Mouse (Mus musculus): ENCODE measurements around the gene Rpusd1. TPM values are rescaled to one million over a fixed set of nuclear protein-coding genes. Genes with fewer than 3 reads are reported as not detected.

The Rpusd1 gene
- total and polyA plus RNA-seq, 2 experiments from 2014 or later = 6.5 to 30.0 TPM

GRCm38 (mm10) chr17:25717691-25718090, 9.8 kb upstream of the Rpusd1 start:
- Histone ChIP-seq H3K9ac (peak overlapping the region; percentile 50), H3K4me2 (ENCODE audit: low read depth) (peak overlapping the region; percentile 79), H3K4me1 (ENCODE audit: insufficient read depth) (no peaks in the 10 kb centered on the region), H3K36me3 (ENCODE audit: insufficient read depth) (no peaks in the 10 kb centered on the region), H3K27me3 (ENCODE audit: insufficient read depth, low read length) (peaks cover 10% of the 10 kb centered on the region), H3K27ac (ENCODE audit: low read depth, low read length) (no peak overlapping the region), H3K4me3 (ENCODE audit: low read depth, low read length) (peak overlapping the region; percentile 42), H3K9me3 (ENCODE audit: low read length) (no peaks in the 10 kb centered on the region)
- ATAC-seq (no peak), DNase-seq (no peak)
- TF ChIP-seq CTCF (IDR thresholded peaks at IDR 0.05; ENCODE audit: low read depth) = no peak
- WGBS = 10% methylated on average over 6 of the region's 6 CpGs

GRCm38 (mm10) chr17:25721476-25721875, 6.0 kb upstream of the Rpusd1 start:
- ATAC-seq = no peak

GRCm38 (mm10) chr17:25723470-25723869, 4.0 kb upstream of the Rpusd1 start:
- Histone ChIP-seq H3K9ac (no peak overlapping the region), H3K36me3 (ENCODE audit: insufficient read depth) (no peaks in the 10 kb centered on the region), H3K9me3 (ENCODE audit: low read length) (no peaks in the 10 kb centered on the region), H3K27me3 (ENCODE audit: insufficient read depth, low read length) (no peaks in the 10 kb centered on the region), H3K4me3 (ENCODE audit: low read depth, low read length) (no peak overlapping the region), H3K27ac (ENCODE audit: low read depth, low read length) (no peak overlapping the region), H3K4me1 (ENCODE audit: insufficient read depth) (peaks cover 10% of the 10 kb centered on the region; the same call in 1 of the 2 replicates), H3K4me2 (ENCODE audit: low read depth) (no peak overlapping the region)
- DNase-seq (no peak), ATAC-seq (no peak)
- 96% methylated on average over 19 of the region's 19 CpGs for WGBS
- TF ChIP-seq CTCF (IDR thresholded peaks at IDR 0.05; ENCODE audit: low read depth) = no peak

More at GRCm38 (mm10) chr17:25721476-25721875, 6.0 kb upstream of the Rpusd1 start:
- no peak overlapping the region for H3K9ac ChIP-seq
- no peaks in the 10 kb centered on the region for H3K4me1 ChIP-seq (ENCODE audit: insufficient read depth)
- TF ChIP-seq CTCF (IDR thresholded peaks at IDR 0.05; ENCODE audit: low read depth) = no peak
- H3K27me3 ChIP-seq (ENCODE audit: insufficient read depth, low read length) = peaks cover 6% of the 10 kb centered on the region
- no peak for DNase-seq
- no peak overlapping the region for H3K4me2 ChIP-seq (ENCODE audit: low read depth)
- 92% methylated on average over 5 of the region's 5 CpGs for WGBS
- H3K27ac ChIP-seq (ENCODE audit: low read depth, low read length) = no peak overlapping the region
- no peaks in the 10 kb centered on the region for H3K36me3 ChIP-seq (ENCODE audit: insufficient read depth)
- no peak overlapping the region for H3K4me3 ChIP-seq (ENCODE audit: low read depth, low read length)
- no peaks in the 10 kb centered on the region for H3K9me3 ChIP-seq (ENCODE audit: low read length)

DNA sequence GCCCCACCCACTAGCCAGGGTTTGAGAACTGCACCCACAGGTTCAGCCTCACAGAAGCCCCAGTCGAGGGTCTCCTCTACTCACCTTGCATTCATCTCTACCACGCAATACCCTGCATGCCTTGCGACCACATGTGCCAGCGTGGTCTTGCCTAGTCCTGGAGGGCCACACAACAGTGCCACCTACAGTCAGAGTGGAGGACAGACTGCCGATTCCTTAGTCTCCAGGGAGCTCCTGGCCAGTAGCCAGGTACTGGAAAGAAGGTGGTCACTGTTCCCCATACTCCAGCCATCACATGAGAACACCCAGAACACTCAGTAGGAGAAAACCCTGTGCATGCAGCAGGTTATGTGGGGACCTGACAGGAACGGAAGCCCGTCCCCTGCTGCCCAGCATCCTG, 3.6 kb upstream of the Rpusd1 start:
- Histone ChIP-seq H3K9me3 (ENCODE audit: low read length) (no peaks in the 10 kb centered on the region), H3K4me2 (ENCODE audit: low read depth) (no peak overlapping the region), H3K36me3 (ENCODE audit: insufficient read depth) (no peaks in the 10 kb centered on the region), H3K9ac (no peak overlapping the region), H3K4me3 (ENCODE audit: low read depth, low read length) (no peak overlapping the region), H3K27ac (ENCODE audit: low read depth, low read length) (no peak overlapping the region), H3K4me1 (ENCODE audit: insufficient read depth) (peaks cover 13% of the 10 kb centered on the region; the same call in 1 of the 2 replicates), H3K27me3 (ENCODE audit: insufficient read depth, low read length) (no peaks in the 10 kb centered on the region)
- WGBS = 77% methylated on average over 7 of the region's 7 CpGs
- peak; percentile 44 for TF ChIP-seq CTCF (IDR thresholded peaks at IDR 0.05; ENCODE audit: low read depth)
- ATAC-seq (no peak), DNase-seq (no peak)

GRCm38 (mm10) chr17:25725264-25725663, 2.2 kb upstream of the Rpusd1 start:
- Histone ChIP-seq H3K4me1 (ENCODE audit: insufficient read depth) (peaks cover 13% of the 10 kb centered on the region; the same call in 1 of the 2 replicates), H3K27ac (ENCODE audit: low read depth, low read length) (no peak overlapping the region), H3K36me3 (ENCODE audit: insufficient read depth) (peaks cover 2% of the 10 kb centered on the region; the same call in 1 of the 2 replicates), H3K4me3 (ENCODE audit: low read depth, low read length) (no peak overlapping the region), H3K9me3 (ENCODE audit: low read length) (no peaks in the 10 kb centered on the region), H3K27me3 (ENCODE audit: insufficient read depth, low read length) (no peaks in the 10 kb centered on the region), H3K9ac (no peak overlapping the region), H3K4me2 (ENCODE audit: low read depth) (no peak overlapping the region)
- no peak for ATAC-seq
- no peak for TF ChIP-seq CTCF (IDR thresholded peaks at IDR 0.05; ENCODE audit: low read depth)
- 81% methylated on average over 6 of the region's 6 CpGs for WGBS
- DNase-seq = no peak

GRCm38 (mm10) chr17:25728009-25728270, 470 bp downstream of the Rpusd1 start:
- H3K4me2 ChIP-seq (ENCODE audit: low read depth) = peak overlapping the region; percentile 94
- H3K4me3 ChIP-seq (ENCODE audit: low read depth, low read length) = peak overlapping the region; percentile 67
- no peak for TF ChIP-seq CTCF (IDR thresholded peaks at IDR 0.05; ENCODE audit: low read depth)
- ATAC-seq (no peak), DNase-seq (no peak)
- peaks cover 13% of the 10 kb centered on the region; the same call in 1 of the 2 replicates for H3K4me1 ChIP-seq (ENCODE audit: insufficient read depth)
- 19% methylated on average over 4 of the region's 4 CpGs for WGBS
- no peaks in the 10 kb centered on the region for H3K9me3 ChIP-seq (ENCODE audit: low read length)
- no peaks in the 10 kb centered on the region for H3K27me3 ChIP-seq (ENCODE audit: insufficient read depth, low read length)
- H3K36me3 ChIP-seq (ENCODE audit: insufficient read depth) = peaks cover 15% of the 10 kb centered on the region; the same call in 1 of the 2 replicates
- peak overlapping the region; percentile 62; the same call in 1 of the 2 replicates for H3K27ac ChIP-seq (ENCODE audit: low read depth, low read length)
- H3K9ac ChIP-seq = peak overlapping the region; percentile 61

DNA sequence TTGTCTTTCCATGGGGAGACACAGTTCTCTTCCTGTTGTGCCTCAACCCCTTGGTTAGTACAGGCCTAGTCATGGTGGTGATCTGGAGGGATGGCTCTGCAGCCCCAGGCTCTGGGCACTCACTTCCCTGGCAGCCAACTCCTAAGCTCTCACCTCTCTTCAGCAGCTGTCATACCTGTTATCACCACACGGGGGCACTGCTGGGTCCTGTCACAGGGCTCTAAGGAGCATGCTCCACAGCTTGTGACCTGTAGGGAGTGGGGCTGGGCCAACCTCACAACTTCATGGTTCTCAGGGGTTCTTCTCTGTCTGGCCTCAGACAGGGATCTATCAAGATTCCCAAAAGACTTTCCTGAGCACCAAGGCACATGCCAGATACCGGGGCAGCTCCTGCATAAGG, 4.6 kb downstream of the Rpusd1 start:
- Histone ChIP-seq H3K9me3 (ENCODE audit: low read length) (no peaks in the 10 kb centered on the region), H3K9ac (no peak overlapping the region), H3K36me3 (ENCODE audit: insufficient read depth) (peaks cover 15% of the 10 kb centered on the region; the same call in 1 of the 2 replicates), H3K27ac (ENCODE audit: low read depth, low read length) (no peak overlapping the region), H3K4me3 (ENCODE audit: low read depth, low read length) (no peak overlapping the region), H3K27me3 (ENCODE audit: insufficient read depth, low read length) (no peaks in the 10 kb centered on the region), H3K4me1 (ENCODE audit: insufficient read depth) (peaks cover 9% of the 10 kb centered on the region; the same call in 1 of the 2 replicates), H3K4me2 (ENCODE audit: low read depth) (no peak overlapping the region)
- ATAC-seq = no peak
- 19% methylated on average over 2 of the region's 2 CpGs for WGBS
- peak; percentile 87 for DNase-seq
- TF ChIP-seq CTCF (IDR thresholded peaks at IDR 0.05; ENCODE audit: low read depth) = peak; percentile 95
